8 mouse cellular contexts compared by ENCODE assay signal in genomic region chr5:115230830-115231551, GRCm38 (mm10). TPM values are rescaled to one million over a fixed set of nuclear protein-coding genes. Genes with fewer than 3 reads are reported as not detected.
A peak's percentile ranks its signal among the peaks of the same experiment; 100 is the strongest.
DNase-seq lines count a peak whose midpoint lies in the region; ATAC-seq and TF ChIP-seq lines count a peak whose summit lies in the region.

No protein-coding gene starts in this region.

- H3K4me2 ChIP-seq in heart, embryonic 12.5 days = peak overlapping the region; percentile 13; the same call in 1 of the 2 replicates
- H3K4me2 ChIP-seq in midbrain, embryonic 15.5 days = no peak overlapping the region

- WGBS in heart, embryonic 12.5 days = 41% methylated on average over 15 of the region's 15 CpGs
- WGBS in midbrain, embryonic 15.5 days = 56% methylated on average over 15 of the region's 15 CpGs

- H3K36me3 ChIP-seq in heart, embryonic 12.5 days = no peaks in the 10 kb centered on the region
- no peaks in the 10 kb centered on the region for H3K36me3 ChIP-seq in midbrain, embryonic 15.5 days (replicated peaks)

- no peaks in the 10 kb centered on the region for H3K9me3 ChIP-seq in heart, embryonic 12.5 days (replicated peaks)
- no peaks in the 10 kb centered on the region for H3K9me3 ChIP-seq in midbrain, embryonic 15.5 days

- no peak overlapping the region; the same call in 1 of the 2 replicates for H3K27ac ChIP-seq in layer of hippocampus, adult 2 months
- H3K27ac ChIP-seq in heart, embryonic 12.5 days (ENCODE audit: poor library complexity, severe bottlenecking) = no peak overlapping the region
- H3K27ac ChIP-seq in midbrain, embryonic 15.5 days = no peak overlapping the region

- H3K4me1 ChIP-seq in heart, embryonic 12.5 days (replicated peaks) = peaks cover 10% of the 10 kb centered on the region
- H3K4me1 ChIP-seq in midbrain, embryonic 15.5 days = peaks cover 8% of the 10 kb centered on the region

- no peak for ATAC-seq in heart, embryonic 12.5 days (ENCODE audit: insufficient number of reproducible peaks, low FRiP score)
- ATAC-seq in midbrain, embryonic 15.5 days (replicated peaks) = no peak

- DNase-seq in layer of hippocampus, adult 9-11 months = peak; percentile 33
- no peak for DNase-seq in layer of hippocampus, adult 2 months (ENCODE audit: low spot score in 2 of 2)
- DNase-seq in brain, adult 2 months (ENCODE audit: low read depth, low spot score) = peak; percentile 83
- peak; percentile 51 to 68 for DNase-seq in right cerebral cortex, adult 2 months (ENCODE audit: low spot score in 2 of 2)
- no peak for DNase-seq in embryo, embryonic 9.5 days (ENCODE audit: extremely low spot score)
- DNase-seq in thymus, postnatal 36 days = no peak

- TF ChIP-seq CTCF in layer of hippocampus, adult 2 months (conservative IDR thresholded peaks at IDR 0.05) = no peak

- no peaks in the 10 kb centered on the region; the same call in 1 of the 2 replicates for H3K27me3 ChIP-seq in heart, embryonic 12.5 days (replicated peaks)
- peaks cover 9% of the 10 kb centered on the region for H3K27me3 ChIP-seq in midbrain, embryonic 15.5 days (replicated peaks)

- no peak overlapping the region for H3K4me3 ChIP-seq in layer of hippocampus, adult 2 months
- no peak overlapping the region for H3K4me3 ChIP-seq in heart, embryonic 12.5 days
- H3K4me3 ChIP-seq in midbrain, embryonic 15.5 days = no peak overlapping the region

- H3K9ac ChIP-seq in heart, embryonic 12.5 days = no peak overlapping the region
- H3K9ac ChIP-seq in midbrain, embryonic 15.5 days = no peak overlapping the region

RNA-seq across cellular contexts. Expression of gene Pop5, which starts 4.6 kb away (rescaled TPM):
- 100 to 1,000 TPM; 103 to 104 TPM for total RNA-seq in layer of hippocampus, adult 2 months (2021)
- 63.2 and 68.6 TPM in 2 replicates for polyA plus RNA-seq in heart, embryonic 12.5 days (2016; fragmentation: Nextera tagmentation; extraction: Ambion mirVana)
- 93.6 and 94.4 TPM in 2 replicates for polyA plus RNA-seq in midbrain, embryonic 15.5 days (2015; fragmentation: Nextera tagmentation; extraction: Ambion mirVana)

RNA-seq across cellular contexts. Expression of gene Cabp1, which starts 36.8 kb away (rescaled TPM):
- total RNA-seq in layer of hippocampus, adult 2 months (2021) = 100 to 1,000 TPM; 124 to 129 TPM
- 0.34 and 0.54 TPM in 2 replicates for polyA plus RNA-seq in heart, embryonic 12.5 days (2016; fragmentation: Nextera tagmentation; extraction: Ambion mirVana)
- polyA plus RNA-seq in midbrain, embryonic 15.5 days (2015; fragmentation: Nextera tagmentation; extraction: Ambion mirVana) = 5.2 and 6.0 TPM in 2 replicates

RNA-seq across cellular contexts. Expression of gene Rnf10, which starts 41.7 kb away (rescaled TPM):
- total RNA-seq in layer of hippocampus, adult 2 months (2021) = 100 to 1,000 TPM; 238 to 248 TPM
- polyA plus RNA-seq in heart, embryonic 12.5 days (2016; fragmentation: Nextera tagmentation; extraction: Ambion mirVana) = 152 and 175 TPM in 2 replicates
- 202 and 219 TPM in 2 replicates for polyA plus RNA-seq in midbrain, embryonic 15.5 days (2015; fragmentation: Nextera tagmentation; extraction: Ambion mirVana)

RNA-seq across cellular contexts. Expression of gene Coq5, which starts 48.5 kb away (rescaled TPM):
- 10 to 100 TPM; 40.9 to 42.6 TPM for total RNA-seq in layer of hippocampus, adult 2 months (2021)
- polyA plus RNA-seq in heart, embryonic 12.5 days (2016; fragmentation: Nextera tagmentation; extraction: Ambion mirVana) = 76.0 and 79.9 TPM in 2 replicates
- polyA plus RNA-seq in midbrain, embryonic 15.5 days (2015; fragmentation: Nextera tagmentation; extraction: Ambion mirVana) = 57.0 and 57.2 TPM in 2 replicates

Comparison
In these comparisons a context has a peak if more than half of its experiments do, and no peak if none do; other contexts are left out.
1. DNase-seq: peak in layer of hippocampus, adult 9-11 months (single experiment), brain, adult 2 months (single experiment) and right cerebral cortex, adult 2 months (2 of 2); none in layer of hippocampus, adult 2 months (0 of 2), embryo, embryonic 9.5 days (single experiment) and thymus, postnatal 36 days (0 of 2).